Mouse (Mus musculus) neural tube, embryonic 11.5 days (tissue): ENCODE measurements at regions not wholly inside any gene's neighbourhood (a gene's known extent, or its start where the extent isn't known, plus 50 kb on each side); places are given as distances from the start of the nearest gene placed in this dataset.

ENCODE experiments used
- ATAC-seq: fragments of 200-750 bp; cut with Nextera tagmentation; 2 replicates; pipeline ENCODE4 v1.8.0; 2017; ENCODE audit warnings: moderate number of reproducible peaks, mild to moderate bottlenecking, moderate TSS enrichment, moderate library complexity; ENCODE audit not compliant: insufficient read depth, low FRiP score, low TSS enrichment
- DNase-seq: peaks from one replicate; pipeline ENCODE4 v3.0.0-alpha.2; 2015; ENCODE audit warnings: low spot score
- H3K27ac ChIP-seq: fragments of 300-500 bp; sonication (generic); 2 replicates; pipeline ENCODE4 v1.5.1; 2014; ENCODE audit warnings: low read depth, mild to moderate bottlenecking, low read length
- H3K27me3 ChIP-seq: fragments of 300-500 bp; sonication (generic); 2 replicates; pipeline ENCODE4 v1.6.1; 2014; ENCODE audit warnings: mild to moderate bottlenecking, low read length, mixed read lengths; ENCODE audit not compliant: control insufficient read depth, insufficient read depth
- H3K36me3 ChIP-seq: fragments of 300-500 bp; sonication (generic); 2 replicates; pipeline ENCODE4 v1.6.1; 2014; ENCODE audit warnings: mild to moderate bottlenecking, low read length, moderate library complexity, mixed read lengths; ENCODE audit not compliant: control insufficient read depth, insufficient read depth
- H3K4me1 ChIP-seq: fragments of 300-500 bp; sonication (generic); 2 replicates; pipeline ENCODE4 v1.6.1; 2014; ENCODE audit warnings: low read length, mixed read lengths; ENCODE audit not compliant: control insufficient read depth, insufficient read depth
- H3K4me2 ChIP-seq: fragments of 300-500 bp; sonication (generic); 2 replicates; pipeline ENCODE4 v1.6.1; 2014; ENCODE audit warnings: low read depth, mild to moderate bottlenecking, moderate library complexity
- H3K4me3 ChIP-seq: fragments of 300-500 bp; sonication (generic); 2 replicates; pipeline ENCODE4 v1.5.1; 2014; ENCODE audit warnings: low read depth, low read length
- H3K9ac ChIP-seq: fragments of 300-500 bp; sonication (generic); 2 replicates; pipeline ENCODE4 v1.6.1; 2014; ENCODE audit warnings: mild to moderate bottlenecking, low read length
- H3K9me3 ChIP-seq: fragments of 300-500 bp; sonication (generic); 2 replicates; pipeline ENCODE4 v1.6.1; 2016; ENCODE audit warnings: low read length; ENCODE audit not compliant: control insufficient read depth
- WGBS: fragments of 180-500 bp; shearing (Covaris S2); extraction: QIAGEN DNeasy Blood & Tissue Kit; methylation state at CpG from one replicate; pipeline ENCODE4 v1.1.7; 2014; 5-methylcytosine and 5-hydroxymethylcytosine counted together

GRCm38 (mm10) chr10:6685308-6686080 is 72.8 kb upstream of the Oprm1 start:
- Histone ChIP-seq H3K4me3 (no peak overlapping the region), H3K27me3 (no peaks in the 10 kb centered on the region), H3K9me3 (no peaks in the 10 kb centered on the region), H3K9ac (no peak overlapping the region), H3K4me2 (no peak overlapping the region), H3K36me3 (no peaks in the 10 kb centered on the region), H3K4me1 (no peaks in the 10 kb centered on the region), H3K27ac (no peak overlapping the region)
- DNase-seq, result no peak
- ATAC-seq, result no peak
- WGBS, result 80% methylated on average over 11 of the region's 11 CpGs

GRCm38 (mm10) chr10:6686081-6686474 is 72.2 kb upstream of the Oprm1 start:
- Histone ChIP-seq H3K4me2 (no peak overlapping the region), H3K4me3 (no peak overlapping the region), H3K27me3 (no peaks in the 10 kb centered on the region), H3K27ac (no peak overlapping the region), H3K36me3 (no peaks in the 10 kb centered on the region), H3K9me3 (no peaks in the 10 kb centered on the region), H3K9ac (no peak overlapping the region), H3K4me1 (no peaks in the 10 kb centered on the region)
- ATAC-seq (no peak), DNase-seq (no peak)
- 89% methylated on average over 1 of the region's 1 CpGs for WGBS
